Mouse (Mus musculus): ENCODE data around the gene Cit.

DNA sequence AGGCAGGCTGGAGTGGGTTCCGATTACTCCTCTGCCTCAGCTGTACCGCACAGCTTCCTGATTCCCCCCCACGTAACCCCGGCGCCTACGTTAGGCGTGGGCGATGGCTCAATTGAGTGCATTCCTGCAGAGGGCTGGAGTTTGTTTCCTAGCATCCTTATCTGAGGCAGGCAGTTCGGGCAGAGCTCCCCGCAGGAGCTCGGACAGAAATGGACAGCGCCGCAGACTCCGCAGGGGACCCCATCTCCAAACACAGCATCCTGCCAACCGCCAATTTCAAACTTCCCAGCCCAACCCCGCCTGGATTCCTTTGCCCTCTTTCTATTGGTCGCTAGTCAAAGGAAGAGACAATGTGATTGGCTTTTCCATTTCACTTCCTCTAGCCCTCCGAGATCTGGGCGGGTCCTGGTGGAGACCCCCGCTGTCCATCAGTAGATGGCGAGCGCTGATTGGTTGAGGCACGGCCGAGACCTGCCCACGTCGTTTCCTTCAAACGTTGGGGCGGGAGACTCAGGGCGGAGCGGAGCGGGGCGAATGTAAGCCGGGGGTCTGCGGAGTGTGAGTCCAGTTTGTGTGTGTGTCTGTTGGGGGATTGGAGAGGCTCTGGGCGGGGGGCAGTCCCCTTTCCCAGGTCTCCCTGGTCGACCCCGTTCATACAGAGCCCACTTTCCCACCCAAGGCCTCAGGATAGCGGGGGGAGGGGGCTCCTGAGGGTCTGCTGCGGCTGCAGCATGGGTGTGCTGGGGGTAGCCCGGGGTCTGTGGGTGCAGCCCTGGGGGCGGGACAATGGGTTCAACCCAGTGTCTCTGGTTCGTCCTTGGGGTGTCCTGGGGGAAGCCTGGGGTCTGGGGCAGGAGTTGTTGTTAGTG, at the start of gene Cit:
- TF ChIP-seq ZNF384 (IDR thresholded peaks at IDR 0.05; ENCODE audit: low read depth, low read length) (no peak), MAFK (IDR thresholded peaks at IDR 0.05; ENCODE audit: insufficient read depth, low read depth, low read length) (no peak)

All from ES-E14 (cell line).